Mouse (Mus musculus) lung, adult 2 months (tissue): ENCODE measurements around the gene Gm3164. TPM values are rescaled to one million over a fixed set of nuclear protein-coding genes. Genes with fewer than 3 reads are reported as not detected.

ENCODE experiments used
- polyA plus RNA-seq: library from polyadenylated mRNA; depleted of rRNA; stranded (reverse); fragments of >200 nt; gene quantifications from 2 replicates; pipeline ENCODE4 v1.2.3, GENCODE M21; 2012; rRNA removed

Gm3164 gene
- polyA plus RNA-seq, 1 experiment = 0.17 TPM

Other genes with a start within 250 kb of the Gm3164 start
- 0.26 TPM in 1 of 2 replicates, not detected in the other for gene Gm2974, start 232.9 kb upstream of the Gm3164 start, polyA plus RNA-seq
- not detected in 2 replicates for gene Gm3138, start 165.8 kb upstream of the Gm3164 start, polyA plus RNA-seq
- gene Gm3149, start 98.2 kb upstream of the Gm3164 start, polyA plus RNA-seq = not detected in 2 replicates
- gene 2610042L04Rik, start 80.7 kb upstream of the Gm3164 start, polyA plus RNA-seq = not detected in 2 replicates
- gene Gm3159, start 17.9 kb upstream of the Gm3164 start, polyA plus RNA-seq = not detected in 2 replicates
- gene Gm3173, start 15.5 kb downstream of the Gm3164 start, polyA plus RNA-seq = 0.32 TPM in 1 of 2 replicates, not detected in the other
- not detected in 2 replicates for gene Gm3182, start 66.3 kb downstream of the Gm3164 start, polyA plus RNA-seq
- gene Gm3047, start 140.0 kb downstream of the Gm3164 start, polyA plus RNA-seq = not detected in 2 replicates
- not detected in 2 replicates for gene Gm8159, start 216.9 kb downstream of the Gm3164 start, polyA plus RNA-seq
- 0.18 TPM in 1 of 2 replicates, not detected in the other for gene Gm3239, start 248.7 kb downstream of the Gm3164 start, polyA plus RNA-seq